ENCODE assay signal across 2 mouse cellular contexts in the genomic region with DNA sequence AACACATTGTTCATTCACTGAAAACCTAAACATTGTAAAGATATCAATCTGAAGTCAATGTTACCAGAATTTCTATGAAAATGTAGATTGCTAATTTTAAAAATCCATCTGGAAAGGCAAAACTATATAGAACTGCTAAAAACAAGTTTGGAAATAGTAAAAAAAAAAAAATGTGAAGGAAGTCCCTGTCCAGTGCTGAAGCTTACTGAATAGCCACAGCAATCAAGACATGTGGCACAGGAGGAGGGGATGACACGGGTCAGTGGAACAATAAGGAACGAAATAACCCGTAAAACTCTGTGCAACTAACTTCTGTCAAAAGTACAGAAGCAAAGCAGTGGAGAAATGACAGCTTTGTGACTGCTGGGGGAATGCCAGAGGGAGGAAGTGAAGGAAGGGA.
TF ChIP-seq lines count a peak whose summit lies in the region.

No protein-coding gene starts in this region.

TF ChIP-seq in CH12.LX, 34 proteins besides CTCF, POLR2A, EP300 and RAD21:
- TF ChIP-seq JUN (IDR thresholded peaks at IDR 0.05; ENCODE audit: insufficient read depth, low read depth, low read length), result no peak
- peak; percentile 40; the same call in 1 of the 2 replicates for TF ChIP-seq ZNF384 (IDR thresholded peaks at IDR 0.05; ENCODE audit: low read depth, low read length)

TF ChIP-seq in MEL, 35 proteins besides CTCF, POLR2A, EP300 and RAD21:
- TF ChIP-seq ZNF384 (IDR thresholded peaks at IDR 0.05; ENCODE audit: low read depth, low read length) (peak; percentile 62), POLR2AphosphoS5 (IDR thresholded peaks at IDR 0.05; ENCODE audit: borderline replicate concordance, low read depth, low read length) (no peak)
